Mouse (Mus musculus) cerebellum, adult 11-12 months (tissue): ENCODE results near the gene Astn2.
"Not testable (repeated sequence)": the region's sequence is repeated elsewhere in the genome, so short reads cannot be mapped to it uniquely, and the experiment has no call there.

ENCODE experiments used
- DNase-seq: peaks from one replicate; pipeline ENCODE4 v3.0.0; 2022

The Astn2 gene

DNA sequence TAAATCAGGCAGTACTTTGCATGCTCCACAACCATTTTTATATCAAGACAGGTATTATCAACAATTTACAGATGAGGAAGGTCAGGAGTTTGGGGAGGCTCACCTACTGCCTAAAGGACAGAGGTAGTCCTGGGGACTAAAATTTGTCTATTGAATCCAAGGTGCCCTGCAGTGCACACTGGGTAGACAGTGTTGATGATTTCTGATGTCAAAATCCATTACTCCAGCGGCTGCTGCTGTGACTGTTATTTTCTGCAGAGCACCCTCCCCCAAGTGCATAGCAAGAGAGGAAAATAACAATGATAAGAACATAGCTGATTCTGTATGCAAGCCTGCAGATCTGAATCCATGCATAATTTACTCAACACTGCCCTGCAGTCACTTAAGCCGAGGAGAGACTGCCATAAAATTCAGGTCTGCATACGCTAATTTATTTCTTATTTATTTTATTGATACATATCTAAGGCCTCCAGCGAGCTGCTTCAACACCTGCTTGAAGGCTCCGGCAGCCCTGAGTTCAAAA, 660.3 kb downstream of the Astn2 start:
- DNase-seq = no peak

DNA sequence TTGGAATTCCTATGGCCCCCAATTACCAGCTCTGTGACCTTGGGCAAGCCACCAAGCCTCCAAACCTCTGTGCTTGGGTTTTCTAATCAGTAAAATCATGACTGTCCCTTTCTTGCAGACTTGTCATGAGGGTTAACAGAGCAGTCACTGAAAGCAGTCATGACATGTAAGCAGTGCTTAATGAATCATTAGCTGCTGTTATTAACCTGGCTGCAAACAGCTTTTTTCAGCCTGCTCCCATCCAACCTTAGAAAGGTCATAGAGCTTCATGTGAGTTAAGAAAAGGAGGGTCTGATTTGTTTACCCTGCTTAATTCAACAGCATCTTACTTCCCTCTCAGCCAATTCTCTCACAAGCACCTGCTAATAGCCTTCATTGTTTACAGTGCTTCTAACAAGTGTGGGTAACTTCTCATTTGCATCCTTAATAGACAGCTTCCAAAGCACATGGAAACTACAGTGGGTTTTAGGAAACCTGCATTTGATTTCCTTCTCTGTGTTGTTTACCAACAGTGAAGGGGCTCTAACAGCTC, 661.2 kb downstream of the Astn2 start:
- DNase-seq = no peak

DNA sequence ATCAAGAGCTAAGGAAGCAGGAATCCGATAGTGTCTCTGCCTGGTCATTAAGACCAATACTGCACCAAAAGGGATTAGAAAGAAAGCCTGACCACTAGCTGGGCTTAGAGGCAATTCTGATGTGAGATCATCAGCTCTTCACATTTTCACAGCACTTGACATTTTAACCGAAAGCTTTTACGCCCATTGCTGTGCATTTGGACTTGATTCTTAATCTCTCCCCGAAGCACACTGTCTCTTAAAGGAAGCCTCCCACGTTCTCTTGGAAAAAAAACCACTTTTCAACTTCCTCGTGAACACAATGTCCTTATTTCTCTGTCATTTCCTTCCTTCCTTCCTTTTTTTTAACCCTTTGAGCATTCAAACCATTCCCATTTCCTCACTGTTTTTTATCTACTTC, 680.0 kb downstream of the Astn2 start:
- no peak for DNase-seq

DNA sequence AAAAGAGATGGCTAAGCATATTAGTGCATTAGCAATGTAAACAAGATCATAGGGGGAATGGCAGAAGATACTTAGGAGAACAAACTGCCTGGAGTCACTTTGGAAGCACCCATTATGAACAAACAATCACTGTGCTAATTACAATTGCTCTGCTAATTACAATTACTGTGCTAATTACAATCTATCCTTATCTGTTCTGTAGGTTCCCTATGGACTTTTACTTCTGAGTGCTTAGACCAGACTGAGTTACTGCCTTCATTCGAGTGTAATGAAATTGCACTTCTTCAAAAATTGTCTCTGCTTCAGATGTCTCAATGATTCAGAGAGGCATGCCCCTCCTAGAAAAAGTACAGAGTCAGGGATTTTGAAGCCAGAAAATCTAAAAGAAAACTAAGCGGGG, 684.8 kb downstream of the Astn2 start:
- DNase-seq = no peak

DNA sequence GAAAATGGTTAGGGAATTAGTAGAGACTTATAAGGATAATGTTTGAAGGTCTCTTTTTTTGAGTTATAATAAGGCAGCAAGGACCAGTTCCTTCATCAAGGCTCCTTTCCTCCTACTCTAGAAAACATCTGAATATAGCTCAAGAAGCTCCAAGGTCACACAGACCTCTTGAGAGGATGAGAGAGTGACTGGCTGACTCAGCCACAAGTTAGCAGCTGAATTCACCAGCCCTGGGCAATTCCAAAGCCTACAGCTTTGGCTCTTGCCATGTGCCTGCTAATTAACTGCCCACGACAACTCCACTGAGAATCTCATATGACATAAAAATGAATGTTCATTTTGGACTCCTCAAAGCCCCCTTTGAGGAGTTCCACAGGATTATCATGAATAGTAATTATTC, 686.5 kb downstream of the Astn2 start:
- no peak for DNase-seq

DNA sequence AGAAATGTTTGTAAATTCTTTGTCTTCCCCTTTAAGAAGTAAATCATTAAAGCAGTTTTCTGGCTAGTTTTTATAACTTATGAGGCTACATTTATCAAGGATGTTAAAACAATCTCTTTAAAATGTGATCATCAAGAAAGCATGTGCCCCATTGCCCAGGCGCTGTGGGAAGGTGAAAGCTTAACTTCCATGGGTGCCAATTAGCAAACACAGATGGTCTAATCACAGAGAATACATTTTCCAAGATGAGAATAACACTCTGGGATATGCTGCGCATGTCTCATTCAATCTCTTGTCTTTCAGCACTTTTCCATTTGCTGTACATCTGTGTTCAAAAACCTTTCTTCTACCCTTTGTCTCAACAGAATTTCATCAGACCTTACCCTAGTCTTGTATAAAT, 688.3 kb downstream of the Astn2 start:
- no peak for DNase-seq

DNA sequence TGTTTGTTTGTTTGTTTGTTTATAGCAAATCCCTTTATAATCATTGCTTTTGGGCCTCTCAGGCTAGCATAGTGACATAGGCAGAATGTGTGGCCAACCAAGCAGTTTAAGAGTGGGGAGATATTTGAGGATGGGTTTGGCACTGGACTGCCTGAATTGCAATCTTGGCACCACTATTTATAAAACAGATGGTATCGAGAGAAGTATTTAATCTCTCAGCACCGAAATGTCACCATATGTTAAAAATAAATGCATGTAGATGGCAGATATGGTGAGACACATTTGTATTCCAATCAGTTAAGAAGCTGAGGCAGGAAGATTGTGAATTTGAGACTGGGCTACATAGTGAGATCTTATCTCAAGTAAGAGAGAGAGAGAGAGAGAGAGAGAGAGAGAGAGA, 692.7 kb downstream of the Astn2 start:
- DNase-seq = peak; percentile 84

DNA sequence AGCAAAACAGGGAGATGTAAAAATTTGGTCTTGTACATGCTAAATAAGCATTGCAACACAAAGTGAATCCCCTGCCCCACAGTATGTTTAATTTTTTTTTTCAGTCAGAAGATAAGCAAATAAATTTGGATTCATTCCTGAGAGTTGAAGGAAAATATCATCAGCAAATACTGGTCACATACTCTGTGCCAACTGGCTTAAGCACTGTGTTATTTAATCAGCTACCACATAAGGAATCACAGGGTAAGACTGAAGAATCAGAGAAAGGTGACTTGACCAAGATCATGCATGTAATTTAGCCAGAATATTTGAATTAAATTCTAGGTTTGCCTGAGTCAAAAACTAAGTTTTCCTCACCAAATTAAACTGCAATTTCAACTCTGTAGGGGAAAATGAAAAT, 693.8 kb downstream of the Astn2 start:
- no peak for DNase-seq

DNA sequence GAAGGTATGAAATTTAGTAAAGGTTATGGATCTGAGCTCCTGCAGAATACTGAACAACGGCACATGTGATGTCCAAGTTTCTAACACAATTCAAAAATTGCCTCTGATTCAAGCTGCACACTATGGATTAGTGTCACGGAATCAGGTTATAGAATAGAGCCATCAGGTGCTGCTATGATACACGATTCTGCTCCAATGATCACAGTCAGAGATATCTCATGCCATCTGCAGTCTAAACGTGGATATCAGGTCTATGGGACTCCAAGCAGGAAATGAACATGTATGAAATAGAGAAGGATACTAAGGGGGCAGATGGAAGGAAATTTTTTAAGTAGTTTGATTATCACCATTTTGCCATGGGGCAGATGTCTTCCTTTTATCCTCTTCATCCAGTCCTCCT, 702.6 kb downstream of the Astn2 start:
- DNase-seq = no peak

DNA sequence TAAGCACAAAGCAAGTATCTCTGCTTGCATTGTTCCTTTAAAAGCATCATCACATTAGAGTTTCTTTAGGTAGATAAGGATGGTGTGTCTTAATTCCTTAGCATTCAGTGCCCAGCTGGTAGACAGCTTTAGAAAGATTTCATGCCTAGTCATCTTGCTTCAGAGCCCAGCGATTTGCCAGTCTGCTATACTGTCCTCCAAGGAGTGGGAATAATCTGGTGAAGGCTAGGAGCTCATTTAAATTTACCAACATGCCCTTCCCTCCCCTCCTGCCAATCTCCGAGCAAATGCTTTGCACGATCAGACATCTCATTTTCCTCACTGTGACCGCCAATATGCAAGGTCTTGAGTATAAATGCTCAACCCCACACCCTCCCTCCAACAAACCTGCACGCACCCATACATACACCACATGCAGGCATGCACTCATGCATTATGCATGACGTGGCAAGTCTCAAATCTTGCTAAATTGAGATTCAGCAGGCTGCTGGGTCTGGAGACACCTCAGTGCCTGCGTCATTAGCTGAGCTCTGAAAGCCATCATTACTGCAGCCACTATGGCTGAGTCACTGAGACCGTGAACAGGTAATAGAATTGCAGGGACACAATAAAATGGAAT, 704.6 kb downstream of the Astn2 start:
- no peak for DNase-seq

DNA sequence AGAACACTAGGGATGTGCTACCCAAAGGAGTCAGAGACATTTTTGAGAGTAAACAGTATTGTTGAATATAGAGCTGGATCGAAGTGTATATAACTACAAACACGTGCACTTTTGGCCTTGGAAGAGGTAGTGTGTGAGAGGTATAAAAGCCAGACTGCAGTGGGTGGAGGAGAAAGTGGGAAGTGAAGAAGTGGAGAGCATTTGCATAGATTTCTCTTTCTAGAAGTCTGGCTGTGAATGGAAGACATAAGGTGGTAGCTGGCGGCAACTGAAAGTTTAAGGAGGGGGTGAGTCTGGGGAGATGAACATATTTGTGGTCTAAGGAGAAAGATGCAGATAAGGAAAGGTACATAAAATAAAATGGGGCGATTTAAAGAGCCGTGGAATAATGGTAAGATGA, 709.2 kb downstream of the Astn2 start:
- DNase-seq = no peak

DNA sequence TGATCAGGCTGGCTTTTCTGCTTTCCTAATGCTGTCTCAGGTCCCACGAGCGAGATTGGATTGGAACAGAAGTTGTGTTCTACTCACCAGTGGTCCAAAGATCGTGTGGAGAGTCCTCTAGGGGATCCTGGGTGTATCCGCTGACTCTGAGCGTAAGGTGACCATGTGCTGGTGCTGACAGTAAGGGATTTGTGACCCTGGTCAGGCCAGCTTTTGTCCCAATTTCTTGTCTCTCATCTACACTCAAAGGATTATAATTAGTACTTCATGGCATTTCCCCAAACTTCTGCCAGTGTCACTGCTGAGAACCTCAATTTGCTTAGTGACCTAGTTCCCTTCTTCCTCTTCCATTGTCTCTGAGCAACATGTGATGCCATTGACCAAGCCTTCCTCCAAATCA, 710.4 kb downstream of the Astn2 start:
- DNase-seq = peak; percentile 64

DNA sequence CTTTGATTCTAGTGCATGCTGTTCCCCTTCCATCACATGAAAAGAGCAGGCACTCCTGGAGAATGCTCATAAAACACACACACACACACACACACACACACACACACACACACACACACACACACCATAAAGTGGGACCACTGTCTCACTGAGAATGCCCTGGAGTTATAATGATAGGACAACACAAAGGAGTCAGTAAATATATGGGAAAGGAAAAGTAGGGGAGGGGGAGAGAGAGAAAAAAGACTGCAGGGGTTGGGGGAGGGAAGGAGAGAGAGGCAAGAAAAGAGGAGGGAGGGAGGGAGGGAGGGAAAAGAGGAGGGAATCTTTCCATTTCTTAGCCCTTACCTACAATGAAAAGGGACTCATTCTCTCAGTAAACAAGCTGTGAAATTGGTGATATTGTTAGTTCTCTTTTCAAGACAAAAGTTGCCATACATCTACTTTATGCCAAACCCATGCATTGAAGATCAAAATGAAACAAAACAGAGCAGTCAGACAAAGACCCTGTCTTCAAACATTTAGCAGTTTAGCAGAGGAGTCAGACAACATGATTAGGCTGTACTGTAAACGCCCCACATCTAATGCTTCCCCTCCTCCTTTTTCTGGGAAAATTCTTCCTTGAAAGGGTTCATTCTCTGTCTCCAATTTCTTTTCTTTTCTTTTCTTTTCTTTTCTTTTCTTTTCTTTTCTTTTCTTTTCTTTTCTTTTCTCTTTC, 717.2 kb downstream of the Astn2 start:
- no peak for DNase-seq

DNA sequence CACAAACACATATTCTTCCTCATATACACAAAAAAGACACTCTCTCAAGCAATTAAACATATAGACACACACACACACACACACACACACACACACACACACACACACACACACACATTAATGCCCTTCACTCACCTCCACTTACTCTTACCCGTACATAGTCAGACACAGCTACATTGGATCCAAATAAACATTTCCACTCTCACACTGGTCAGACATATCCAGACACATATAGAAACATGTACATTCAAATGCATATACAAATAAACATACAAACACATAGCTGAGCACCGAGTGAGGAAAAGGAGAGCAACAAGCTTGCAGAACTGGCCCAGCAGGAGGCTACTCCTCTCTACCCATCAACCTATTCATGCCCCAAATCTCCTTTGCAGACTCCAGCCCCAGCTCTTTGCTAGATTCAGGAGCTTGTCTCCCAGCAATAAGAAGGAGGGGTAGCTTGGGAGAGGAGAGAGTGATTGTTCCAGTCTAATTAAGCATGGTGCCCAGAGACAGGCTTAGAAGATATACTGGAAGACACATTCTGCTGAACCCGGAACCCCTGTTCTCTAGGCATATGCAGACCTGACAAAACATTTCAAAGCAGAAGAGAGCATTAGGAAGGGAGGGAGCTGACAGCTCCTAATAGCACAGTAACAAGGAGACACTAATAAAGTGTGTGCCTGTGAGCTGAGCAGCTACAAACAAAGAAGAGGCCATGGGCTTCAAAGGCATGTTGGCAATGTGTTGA, 718.0 kb downstream of the Astn2 start:
- no peak for DNase-seq

DNA sequence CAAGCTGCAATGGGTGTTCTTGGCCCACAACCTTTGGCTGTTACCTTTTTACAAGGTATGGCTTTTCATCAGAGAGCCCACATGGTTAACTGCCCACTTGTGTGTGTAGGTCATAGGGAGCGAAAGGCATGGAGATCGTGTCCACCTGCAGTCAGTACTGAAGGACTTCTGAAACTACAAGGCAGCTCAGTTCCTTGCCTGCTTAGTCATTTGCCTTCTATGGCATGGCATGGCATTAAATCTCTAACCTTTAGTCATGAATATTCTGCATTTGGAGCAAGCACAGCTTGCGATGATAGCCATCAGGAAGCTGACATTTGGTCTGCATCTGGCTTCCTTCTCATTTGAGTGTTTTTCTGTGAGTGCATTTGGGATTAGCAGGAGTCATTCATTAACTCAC, 720.0 kb downstream of the Astn2 start:
- no peak for DNase-seq

DNA sequence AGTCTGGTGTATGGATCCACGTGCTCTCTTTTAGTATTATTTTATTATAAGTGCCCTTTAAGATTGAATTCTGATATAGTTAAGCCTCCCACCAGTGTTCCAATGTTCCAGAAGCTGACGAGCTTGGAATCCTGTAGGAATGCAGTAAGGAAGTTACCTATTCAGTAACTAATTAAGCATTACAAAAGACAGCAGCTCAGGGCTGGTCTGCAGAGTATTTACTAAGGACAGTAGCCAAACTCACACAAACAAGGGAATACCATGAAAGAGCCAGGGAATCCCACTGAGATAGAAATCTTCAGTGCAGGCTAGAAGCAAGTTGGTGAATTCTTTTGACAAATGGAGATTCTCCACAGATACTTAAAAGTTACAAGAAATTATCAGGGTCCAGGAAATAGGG, 724.6 kb downstream of the Astn2 start:
- DNase-seq = not testable (repeated sequence)

DNA sequence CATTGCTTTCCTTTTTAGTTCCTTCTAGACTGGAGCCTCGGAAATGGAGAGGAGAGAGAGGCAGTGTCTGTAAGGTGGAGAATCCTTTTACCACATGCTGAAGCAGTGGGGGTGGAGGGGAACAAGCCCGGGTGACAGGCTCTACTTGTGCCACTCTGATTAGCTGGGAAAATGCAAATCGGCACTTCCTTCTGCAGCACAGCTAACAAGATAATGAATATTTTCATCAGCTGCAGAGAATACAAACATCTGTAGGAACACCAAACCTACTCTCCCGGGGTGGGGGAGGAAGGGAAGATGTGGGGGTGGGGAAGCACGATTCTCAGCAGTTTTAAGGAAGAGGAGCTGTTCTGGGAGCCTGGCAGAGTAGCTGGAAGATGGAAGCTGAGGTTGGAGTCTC, 725.5 kb downstream of the Astn2 start:
- no peak for DNase-seq

DNA sequence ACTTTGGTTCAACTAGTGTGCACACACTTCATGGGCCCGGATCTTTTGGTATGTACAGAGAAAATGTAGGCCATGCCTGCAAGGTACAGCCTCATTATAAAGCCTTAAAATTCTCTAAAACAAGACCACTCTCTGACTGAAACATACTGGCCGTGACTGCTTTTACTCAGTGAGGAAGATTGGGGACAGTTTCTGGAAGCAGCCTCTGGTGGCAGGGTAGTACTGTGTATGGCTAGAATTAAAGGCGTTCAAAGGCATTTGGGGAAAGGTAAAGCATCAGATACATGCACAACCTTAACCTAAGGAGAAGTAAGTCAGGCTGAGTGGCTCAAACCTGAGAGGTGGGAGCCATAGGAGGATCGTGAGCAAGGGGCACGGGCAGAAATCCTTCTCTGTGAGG, 725.9 kb downstream of the Astn2 start:
- DNase-seq = no peak

DNA sequence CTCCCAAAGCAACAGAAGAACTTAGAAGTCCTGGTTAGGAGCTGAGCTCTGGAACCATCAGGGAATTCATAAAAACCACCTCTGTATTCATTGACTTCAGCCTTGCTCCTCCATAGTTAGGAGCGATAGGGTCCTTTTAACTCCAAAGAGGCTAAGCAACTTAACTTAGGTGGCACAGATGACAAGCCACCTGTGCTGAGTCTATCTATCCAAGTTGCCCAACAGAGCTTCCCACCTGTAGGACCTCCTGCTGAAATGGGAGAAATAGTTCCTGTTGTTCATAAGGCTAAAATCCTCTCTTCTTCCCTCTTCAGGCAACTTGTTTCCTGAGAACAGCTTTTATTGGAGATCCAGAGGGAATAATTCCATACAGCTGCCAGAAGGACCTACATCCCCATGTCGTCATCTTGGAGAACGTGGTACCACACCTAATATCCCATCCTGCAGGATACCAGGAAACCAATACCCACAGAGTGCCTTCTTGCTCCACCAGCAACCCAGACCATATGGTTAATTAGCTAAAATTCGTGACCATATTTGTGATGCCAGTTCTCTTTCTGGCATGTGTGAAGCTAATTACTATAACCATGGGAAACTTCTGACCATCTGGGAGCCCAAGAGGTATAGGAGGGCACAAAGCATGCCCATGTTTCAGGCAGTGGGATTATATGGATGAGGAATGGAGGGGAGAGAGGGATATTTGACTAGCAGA, 730.0 kb downstream of the Astn2 start:
- peak; percentile 87 for DNase-seq

DNA sequence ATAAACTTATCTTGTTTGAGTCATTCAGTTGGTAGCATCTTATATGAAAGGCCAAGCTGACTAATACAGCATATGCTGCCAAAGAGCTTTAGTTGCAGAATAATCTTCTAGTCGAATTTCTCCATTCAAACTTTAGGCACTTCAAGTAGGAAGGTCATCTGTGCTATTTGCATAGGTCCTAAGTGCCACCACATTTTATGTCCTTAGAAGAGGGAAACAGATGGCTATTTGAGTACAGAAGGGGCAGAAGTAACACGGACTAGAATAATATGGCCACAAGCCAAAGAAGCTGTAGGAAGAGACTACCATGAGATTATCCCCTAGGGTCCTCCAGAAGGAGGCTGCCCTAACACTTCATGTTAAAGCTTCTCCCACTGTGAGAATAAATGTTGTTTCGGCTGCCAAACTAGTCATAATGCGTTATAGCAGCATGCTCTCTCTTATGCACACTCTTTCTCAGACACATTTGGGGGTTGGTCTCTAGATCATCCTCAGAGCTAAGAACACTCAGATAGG, 730.9 kb downstream of the Astn2 start:
- DNase-seq = peak; percentile 39

DNA sequence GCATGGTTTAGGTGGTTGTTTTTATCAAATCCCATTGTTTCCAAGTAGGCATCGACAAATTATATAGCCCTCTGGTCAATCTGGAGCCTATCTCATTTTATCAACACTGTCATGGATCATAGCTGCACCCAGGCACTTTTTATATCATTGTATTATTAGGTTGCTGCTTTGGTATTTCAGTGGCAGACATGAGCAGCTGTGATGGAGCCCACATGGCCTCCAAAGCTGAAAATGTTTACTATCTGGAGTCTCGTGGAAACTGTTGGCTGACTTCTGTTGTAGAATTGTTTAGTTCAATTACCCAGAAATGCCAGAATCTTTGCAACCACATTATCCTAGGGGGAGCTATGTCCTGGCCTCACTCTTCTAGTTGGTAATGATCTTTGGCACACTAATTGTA, 732.1 kb downstream of the Astn2 start:
- DNase-seq = no peak

DNA sequence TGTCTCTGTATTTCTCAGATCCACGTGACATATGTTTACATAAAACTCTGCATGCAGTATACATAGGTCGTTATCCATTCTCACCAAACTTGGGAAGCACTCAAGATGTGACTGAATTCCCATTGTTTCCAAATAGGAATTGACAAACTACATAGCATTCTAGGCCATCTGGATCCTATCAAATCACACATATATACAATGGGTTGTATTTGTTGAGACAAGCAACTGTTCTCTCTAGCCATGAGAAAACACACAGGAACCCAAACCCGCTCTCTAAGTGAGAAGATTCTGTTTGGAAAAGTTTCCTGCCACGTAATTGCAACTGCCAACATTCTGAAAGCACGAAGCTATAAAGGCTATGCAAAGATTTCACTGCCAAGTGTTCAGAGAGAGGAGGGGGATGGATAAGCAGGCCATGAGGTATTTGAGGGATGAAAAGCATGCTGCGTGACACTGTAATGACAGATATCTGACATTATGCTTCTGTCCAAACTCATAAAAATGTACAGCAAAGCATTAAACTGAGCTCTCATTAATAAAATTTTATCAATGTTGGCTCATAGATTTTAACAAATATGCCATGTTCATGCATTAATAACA, 732.7 kb downstream of the Astn2 start:
- no peak for DNase-seq
